Mouse (Mus musculus) gastrocnemius, adult 18-20 months (tissue): ENCODE data around the gene Peli3. TPM values are rescaled to one million over a fixed set of nuclear protein-coding genes. Genes with fewer than 3 reads are reported as not detected.
"Not testable (repeated sequence)": the region's sequence is repeated elsewhere in the genome, so short reads cannot be mapped to it uniquely, and the experiment has no call there.

Experiments
- DNase-seq: peaks from one replicate; pipeline ENCODE4 v3.0.0; 2021; ENCODE audit warnings: low spot score
- long read RNA-seq, 2 experiments: library from polyadenylated mRNA; stranded (forward); transcript quantifications; one replicate each; pipeline ENCODE4 v2.0.0; 2021
- total RNA-seq, 2 experiments: library from RNA; stranded (reverse); gene quantifications; 2 replicates each; pipeline ENCODE4 v1.2.3; 2021

The Peli3 gene
- total RNA-seq = 1 to 10 TPM; 2.4 to 2.7 TPM
- long read RNA-seq, experiment 1, full-length matches to known transcripts = 3 of 4 reads
- long read RNA-seq, experiment 1, partial matches to known transcripts = 0 of 4 reads
- long read RNA-seq, experiment 1, other reads (novel, unspliced or antisense) = 1 of 4 reads
- long read RNA-seq, experiment 2, full-length matches to known transcripts = 4 of 4 reads
- long read RNA-seq, experiment 2, partial matches to known transcripts = 0 of 4 reads
- long read RNA-seq, experiment 2, other reads (novel, unspliced or antisense) = 0 of 4 reads

DNA sequence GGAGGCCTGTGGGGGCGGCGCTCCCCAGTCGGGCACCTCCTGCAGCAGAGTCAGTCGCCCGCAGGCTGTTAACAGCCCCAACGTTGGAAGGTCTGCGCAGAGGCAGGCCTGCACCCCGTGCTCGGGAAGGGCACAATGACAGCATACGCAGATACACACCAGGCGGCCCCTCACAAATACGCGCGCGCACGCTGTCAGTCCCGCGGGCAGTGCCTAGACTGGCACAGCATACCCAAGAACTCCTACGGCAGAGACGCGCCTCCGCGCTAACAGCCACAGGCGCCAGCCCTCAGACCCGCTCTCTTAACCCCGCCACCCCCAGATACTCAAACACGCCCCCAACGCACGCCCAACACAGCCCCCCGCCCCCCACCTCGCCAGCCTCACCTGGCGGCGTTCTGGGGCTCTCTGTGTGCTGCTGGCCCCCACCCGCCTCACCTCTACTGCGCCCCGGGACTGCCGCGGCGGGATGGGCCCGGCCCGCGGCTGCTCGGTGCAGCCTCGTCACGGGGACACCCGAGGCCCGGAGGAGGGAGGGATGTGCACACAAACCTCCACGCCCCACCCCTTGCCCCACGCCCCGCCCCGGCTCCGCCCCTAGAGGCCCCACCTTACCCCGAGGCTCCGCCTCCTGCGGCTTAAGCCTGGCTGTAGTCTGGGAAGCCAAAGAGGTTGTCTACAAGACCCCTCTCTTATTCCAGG is at the start of gene Peli3:
Gene Peli3, minus strand, starts transcription at position 577 of the 702 bp plus-strand sequence.
- DNase-seq = peak; percentile 81

GRCm38 (mm10) chr19:4992371-4992770 is 49.4 kb upstream of the Peli3 start:
- DNase-seq = no peak

DNA sequence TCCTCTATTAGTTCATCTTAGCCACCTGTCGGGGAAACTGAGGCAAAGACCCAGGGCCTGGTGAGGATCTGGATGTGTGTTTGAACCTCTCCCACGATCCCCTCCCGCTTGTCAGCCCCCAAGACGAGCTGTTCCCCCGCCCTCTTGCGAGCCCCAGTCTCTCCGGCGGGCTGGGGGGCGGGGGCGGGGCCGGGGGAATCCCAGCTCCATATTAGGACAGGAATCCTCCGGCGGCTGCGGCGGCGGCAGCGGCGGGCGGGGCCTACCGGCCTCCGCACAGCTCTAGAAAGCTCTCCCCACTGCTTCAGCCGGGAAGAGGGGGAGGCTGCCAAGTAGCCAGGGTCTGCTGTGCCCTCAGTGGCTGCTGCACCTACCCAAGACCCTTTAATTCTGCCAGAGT is 47.8 kb upstream of the Peli3 start:
- no peak for DNase-seq

DNA sequence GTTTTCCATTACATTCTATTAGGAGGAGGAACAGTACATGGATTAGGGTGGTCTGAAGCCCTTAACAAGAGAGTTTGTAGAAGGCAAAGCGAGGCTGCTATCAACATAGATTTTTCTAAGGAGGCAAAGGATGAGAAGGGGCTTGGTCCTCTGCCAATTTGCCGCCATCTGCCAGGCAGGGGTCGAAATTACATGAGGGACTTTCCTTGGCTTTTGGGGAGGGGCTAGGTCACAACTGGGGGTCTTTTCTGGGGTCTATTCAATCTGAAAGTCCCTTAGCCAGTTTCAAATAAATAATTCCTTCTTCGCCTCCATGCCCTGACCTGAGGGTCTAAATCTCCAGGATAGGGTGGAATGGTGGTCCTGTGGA is 47.3 kb upstream of the Peli3 start, which contains the start of gene Npas4:
Gene Npas4, minus strand, starts transcription at position 61 of the 370 bp plus-strand sequence.
- DNase-seq = no peak

DNA sequence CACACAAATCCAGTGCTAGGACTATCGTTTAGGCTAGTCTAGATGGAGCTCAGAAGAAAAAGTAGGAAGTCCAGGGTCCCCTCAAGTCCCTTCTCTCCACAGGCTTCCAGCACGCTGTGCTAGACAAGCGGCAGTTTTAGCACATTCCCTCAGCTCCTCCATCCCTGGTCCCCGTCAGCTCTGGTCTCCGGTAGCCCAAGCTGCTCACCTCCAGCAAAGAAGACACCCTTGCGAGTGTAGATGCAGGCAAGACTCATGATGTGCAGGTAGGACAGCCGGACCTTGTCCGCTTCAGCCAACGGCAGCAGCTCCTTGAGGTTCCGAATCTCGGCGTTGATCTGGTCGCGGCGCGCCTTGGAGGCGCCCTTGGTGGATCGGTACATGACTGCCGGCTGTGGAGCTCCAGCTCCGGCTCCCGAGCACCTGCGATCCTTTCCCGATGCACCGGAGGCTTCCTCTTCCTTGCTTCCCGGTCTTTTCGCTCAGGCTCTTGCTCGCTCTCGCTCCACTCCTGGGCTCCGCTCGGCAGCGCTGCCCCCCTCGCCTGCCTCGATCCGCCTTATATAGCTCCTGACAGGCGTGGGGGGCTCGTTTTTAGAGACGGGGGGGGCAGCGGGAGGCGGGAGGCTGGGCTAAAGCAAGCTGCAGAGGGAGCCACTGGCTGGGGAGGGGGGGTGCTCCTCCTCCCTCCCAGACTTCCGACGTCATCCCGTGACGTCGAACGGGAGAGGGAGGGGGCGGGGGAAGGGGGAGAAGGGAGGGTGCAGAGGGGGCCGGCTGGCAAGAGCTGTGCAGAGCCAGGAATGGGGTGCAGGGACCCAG is 46.7 kb upstream of the Peli3 start:
- no peak for DNase-seq

DNA sequence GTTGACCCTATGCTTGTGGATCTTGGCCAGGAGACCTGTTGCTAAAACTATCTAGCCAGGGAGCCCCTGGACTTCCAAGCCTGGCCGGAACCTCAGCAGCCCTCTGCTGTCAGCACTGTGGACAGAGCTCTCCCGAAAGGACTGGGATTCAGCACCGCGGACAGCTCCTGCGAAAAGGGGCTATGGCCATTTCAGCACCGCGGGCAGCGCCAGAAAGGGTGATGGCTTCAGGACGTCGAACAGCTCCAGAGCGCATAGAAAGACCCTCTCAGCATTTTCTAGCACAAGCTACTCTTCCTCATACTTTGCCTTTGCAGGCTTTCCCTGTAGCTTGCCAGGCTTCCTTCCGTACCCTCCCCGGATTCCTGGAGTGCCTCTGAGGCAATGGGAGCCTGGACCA is 46.1 kb upstream of the Peli3 start:
- peak; percentile 93 for DNase-seq

DNA sequence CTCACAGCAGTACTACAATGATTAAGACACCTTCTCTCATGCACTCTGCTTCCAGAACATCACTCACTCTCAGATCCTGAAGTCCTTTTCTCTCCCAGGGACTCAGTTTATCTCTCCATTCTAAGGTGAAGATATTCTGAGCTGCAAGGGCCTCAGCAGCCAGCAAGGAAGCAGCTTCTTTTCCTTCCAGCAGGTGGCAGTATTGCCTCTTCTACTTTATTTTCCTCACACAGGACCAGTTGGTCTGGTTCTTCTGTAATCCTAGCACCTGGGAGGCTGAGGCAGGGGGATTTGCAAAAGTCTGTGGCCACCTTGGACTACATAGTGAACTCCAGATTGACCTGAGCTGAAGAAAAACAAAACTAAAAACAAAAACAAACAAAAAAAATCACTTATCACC is 38.8 kb upstream of the Peli3 start:
- DNase-seq = peak; percentile 56

DNA sequence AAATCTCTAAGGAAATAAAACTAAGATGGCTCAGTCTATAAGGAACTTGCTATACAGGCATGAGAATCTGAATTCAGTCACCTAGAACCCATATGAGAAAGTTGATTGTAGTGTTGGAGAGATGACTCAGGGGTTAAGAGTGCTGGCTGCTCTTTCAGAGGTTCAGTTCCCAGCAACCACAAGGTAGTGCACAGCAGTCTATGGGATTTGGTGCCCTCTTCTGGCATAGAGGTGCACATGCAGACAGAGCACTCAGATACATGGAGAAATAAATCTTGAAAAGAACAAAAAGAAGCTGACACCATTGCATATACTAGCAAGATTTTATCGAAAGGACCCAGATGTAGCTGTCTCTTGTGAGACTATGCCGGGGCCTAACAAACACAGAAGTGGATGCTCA is 25.3 kb upstream of the Peli3 start:
- DNase-seq = no peak

- DNase-seq = peak; percentile 92
Measured at GRCm38 (mm10) chr19:4961928-4962601, 19.1 kb upstream of the Peli3 start, which contains the start of gene Mrpl11. Mrpl11 (plus strand) TSS chr19:4962147.

- DNase-seq = not testable (repeated sequence)
Measured at GRCm38 (mm10) chr19:4948641-4949040, 5.7 kb upstream of the Peli3 start.

DNA sequence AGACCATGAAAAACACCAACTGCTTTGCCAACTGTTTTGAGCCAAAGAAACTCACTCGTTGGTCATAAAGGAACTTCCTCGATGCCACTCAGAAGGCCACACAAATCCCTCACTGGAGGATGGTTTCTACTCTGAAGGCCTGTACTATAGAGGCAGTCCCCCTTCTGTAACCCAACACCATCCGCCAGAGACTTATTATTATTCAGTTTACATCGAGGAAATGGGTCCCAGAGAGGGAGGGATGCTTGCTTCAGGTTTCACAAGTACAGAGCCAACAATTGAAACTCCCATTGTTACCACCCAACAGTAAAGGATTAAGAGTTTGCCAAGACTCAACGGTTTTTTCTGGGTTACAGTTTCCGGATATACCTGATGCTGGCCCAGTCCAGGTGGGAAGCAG is 2.6 kb upstream of the Peli3 start:
- DNase-seq = no peak

DNA sequence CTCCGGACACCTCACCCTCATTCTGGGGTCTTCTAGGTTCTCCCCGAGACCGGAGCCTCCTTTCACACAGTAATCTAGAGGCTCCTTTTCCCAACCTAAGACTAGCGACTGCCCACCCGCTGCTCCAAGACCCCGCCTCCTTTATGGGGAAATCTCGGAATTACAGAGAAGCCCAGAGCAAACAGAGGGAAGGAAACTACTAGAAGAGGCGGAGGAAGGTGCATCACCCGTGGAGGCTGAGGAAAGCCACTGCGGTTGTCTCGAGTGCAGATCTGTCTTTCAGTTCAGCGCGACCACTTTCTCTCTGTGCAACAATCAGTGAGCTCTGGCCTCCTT is 294 bp upstream of the Peli3 start:
- no peak for DNase-seq

- DNase-seq = no peak
Measured at GRCm38 (mm10) chr19:4937444-4938310, 5.2 kb downstream of the Peli3 start.

- no peak for DNase-seq
Measured at GRCm38 (mm10) chr19:4936896-4937295, 6.0 kb downstream of the Peli3 start.

DNA sequence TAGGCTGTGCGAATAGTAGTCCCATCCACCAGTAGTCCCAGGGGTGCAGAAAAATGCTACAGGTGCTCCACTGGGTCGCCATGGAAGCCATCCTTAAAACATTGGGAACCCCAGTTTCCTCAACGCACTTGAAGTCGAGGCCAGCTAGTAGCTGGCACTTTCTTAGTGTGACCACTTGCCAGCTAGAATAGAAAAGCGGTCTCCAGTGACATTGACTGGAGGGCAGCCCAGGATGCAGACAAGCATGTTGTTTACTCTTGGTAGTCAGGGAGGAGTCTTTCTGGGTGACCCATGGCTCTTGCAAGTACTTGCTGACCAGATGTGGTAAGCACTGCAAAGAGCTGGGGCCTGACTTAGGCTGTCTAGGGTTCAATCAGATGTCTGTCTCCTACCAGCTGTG is 14.1 kb downstream of the Peli3 start:
- DNase-seq = peak; percentile 82

DNA sequence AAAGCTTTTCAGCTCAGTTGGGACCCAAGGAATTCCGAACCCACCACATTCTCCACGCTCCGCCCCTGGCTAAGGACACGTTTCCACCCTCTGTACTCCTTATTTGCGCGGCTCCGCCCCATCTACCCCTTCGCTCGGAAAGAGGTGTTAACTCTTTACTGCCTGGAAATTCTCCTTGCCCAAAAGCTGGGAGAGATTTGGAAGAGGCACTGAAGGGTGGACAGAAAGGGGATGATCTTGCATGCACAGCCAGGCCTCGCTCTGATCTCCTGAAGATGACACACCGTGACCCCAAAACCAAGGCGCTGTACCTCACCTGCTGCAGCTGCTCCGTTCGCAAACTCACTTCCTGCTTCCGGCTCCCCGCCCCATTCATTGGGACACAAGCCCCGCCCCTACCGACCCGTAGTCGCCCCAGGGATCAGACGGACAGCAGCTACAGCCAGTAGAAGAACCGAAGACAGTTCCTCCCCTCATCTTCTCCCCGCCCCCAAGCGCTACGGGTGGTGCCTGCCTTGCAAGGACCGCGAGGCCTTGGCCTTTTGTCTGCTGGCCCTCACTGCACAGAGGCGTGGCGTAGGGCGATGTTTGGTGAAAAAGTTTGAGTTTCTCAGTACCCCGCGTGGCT is 14.9 kb downstream of the Peli3 start, which contains the start of gene Dpp3:
Gene Dpp3, minus strand, starts transcription at position 384 of the 628 bp plus-strand sequence.
- DNase-seq = peak; percentile 99

DNA sequence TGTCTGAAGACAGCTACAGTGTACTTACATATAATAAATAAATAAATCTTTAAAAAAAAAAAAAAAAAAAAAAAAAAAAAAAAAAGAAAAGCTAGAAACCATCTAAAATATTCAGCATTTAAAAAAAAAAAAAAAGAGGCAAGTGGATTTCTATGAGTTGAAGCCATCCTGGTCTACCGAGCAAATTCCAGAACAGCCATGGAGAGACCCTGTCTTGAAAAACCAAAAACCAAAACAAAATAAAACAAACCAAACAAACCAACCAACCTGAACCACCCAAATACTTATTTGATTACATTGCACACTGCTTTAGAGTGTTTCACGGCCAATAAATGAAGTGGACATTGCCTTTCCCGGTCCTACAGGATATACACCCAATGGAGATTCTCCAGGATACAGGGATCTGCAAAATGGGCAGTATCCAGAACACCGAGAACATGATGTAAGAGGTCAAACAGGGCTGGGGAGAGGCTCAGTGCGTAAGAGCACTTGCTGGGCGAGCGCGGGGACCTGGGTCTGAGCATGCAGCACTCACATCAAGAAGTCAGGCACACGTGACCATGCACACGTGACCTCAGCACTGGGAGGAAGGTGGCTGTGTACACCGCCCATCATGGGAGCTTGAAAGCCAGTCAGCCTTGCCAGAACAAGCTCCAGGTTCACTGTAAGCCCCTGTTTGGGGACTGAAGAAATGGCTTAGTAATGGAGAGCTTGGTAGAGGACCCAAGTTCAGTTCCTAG is 17.6 kb downstream of the Peli3 start:
- DNase-seq = no peak

DNA sequence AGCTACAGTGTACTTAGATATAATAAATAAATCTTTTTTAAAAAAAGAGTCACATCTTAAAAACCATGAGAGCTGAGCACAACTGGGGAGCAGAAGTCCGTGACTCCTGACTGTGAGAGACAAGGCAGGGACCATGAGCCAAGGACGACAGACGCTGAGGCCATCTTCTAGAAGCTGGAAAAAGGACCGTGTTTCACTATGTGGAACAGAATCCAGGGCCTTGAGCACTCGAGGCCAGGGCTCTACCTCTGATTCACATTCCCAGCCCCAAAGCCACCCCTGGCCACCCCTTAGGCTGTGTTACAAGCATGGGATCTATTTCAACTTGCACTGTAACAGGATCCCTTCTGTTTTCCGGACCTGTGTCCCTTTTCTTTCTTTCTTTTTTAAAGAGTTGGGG is 23.3 kb downstream of the Peli3 start:
- no peak for DNase-seq

DNA sequence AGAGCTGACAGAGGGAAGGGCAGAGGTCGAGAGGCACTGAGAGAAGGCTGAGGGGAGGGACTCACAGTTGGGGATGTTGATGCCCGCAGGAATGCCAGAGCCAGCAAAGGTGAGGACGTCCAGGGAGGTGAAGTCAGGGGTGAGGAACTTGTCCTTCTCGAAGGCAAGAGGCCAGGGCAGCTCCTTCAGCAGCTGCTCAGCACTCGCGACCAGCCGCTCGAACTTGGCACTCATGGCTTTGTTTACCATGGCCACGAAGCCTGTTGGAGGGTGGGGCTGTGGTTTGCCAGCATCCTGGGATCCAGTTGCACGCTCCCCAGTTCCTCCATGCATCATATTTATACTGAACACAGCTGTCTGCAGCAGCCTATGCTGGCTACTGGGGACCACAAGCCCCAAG is 26.1 kb downstream of the Peli3 start:
- no peak for DNase-seq
